Mouse (Mus musculus): ENCODE measurements around the gene Rab3il1.

Gene Rab3il1

DNA sequence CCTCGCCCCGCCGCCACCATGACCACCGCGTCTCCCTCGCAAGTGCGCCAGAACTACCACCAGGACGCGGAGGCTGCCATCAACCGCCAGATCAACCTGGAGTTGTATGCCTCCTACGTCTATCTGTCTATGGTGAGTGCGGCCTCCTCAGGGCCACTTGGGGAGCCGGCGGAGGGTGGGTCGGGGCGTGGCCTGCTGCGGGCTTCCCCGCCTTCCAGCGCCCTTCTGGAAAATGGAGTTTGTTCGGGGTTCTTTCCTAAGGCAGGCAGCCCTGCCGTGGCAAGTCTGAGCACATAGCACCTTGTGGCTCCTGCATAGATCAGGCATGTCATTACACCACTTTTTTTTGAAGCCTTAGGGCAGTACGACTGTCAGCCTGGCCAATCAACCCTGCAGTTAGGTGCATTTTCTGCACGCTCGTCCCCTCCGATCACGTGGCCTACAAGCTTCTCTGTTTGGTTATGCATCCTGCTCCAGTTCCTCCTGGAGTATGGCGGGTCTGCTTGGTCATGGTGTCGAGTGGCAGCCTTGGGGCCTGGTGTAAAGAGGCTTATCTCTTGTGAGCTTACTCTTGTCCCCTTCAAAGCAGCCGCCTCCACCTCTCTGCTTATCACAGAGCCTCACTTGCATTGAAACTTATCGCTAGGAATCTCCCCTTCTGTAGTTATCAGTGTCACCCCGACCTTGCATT is 18.5 kb upstream of the Rab3il1 start:
- DNase-seq: no peak

DNA sequence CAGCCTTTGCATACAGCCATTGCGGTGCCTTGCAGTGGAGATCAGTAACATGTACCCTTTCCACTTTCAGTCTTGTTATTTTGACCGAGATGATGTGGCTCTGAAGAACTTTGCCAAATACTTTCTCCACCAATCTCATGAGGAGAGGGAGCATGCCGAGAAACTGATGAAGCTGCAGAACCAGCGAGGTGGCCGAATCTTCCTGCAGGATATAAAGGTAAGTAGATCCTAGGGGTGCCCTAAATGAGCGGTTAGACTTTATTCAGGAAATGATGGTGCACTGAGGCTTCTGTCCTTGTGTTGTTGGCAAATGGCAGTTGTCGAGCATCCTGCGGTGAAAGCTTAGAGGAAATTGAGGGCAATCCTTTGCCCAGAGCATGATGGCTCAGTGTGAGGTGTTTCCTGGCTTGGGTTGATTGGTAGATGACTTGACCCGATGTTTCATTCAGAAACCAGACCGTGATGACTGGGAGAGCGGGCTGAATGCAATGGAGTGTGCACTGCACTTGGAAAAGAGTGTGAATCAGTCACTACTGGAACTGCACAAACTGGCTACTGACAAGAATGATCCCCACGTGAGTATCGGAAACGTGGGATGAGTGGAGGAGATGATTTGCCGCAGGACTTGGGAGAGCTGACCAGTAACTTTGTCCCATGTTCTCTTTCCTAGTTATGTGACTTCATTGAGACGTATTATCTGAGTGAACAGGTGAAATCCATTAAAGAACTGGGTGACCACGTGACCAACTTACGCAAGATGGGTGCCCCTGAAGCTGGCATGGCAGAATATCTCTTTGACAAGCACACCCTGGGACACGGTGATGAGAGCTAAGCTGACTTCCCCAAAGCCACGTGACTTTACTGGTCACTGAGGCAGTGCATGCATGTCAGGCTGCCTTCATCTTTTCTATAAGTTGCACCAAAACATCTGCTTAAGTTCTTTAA is 17.1 kb upstream of the Rab3il1 start:
- DNase-seq: no peak

DNA sequence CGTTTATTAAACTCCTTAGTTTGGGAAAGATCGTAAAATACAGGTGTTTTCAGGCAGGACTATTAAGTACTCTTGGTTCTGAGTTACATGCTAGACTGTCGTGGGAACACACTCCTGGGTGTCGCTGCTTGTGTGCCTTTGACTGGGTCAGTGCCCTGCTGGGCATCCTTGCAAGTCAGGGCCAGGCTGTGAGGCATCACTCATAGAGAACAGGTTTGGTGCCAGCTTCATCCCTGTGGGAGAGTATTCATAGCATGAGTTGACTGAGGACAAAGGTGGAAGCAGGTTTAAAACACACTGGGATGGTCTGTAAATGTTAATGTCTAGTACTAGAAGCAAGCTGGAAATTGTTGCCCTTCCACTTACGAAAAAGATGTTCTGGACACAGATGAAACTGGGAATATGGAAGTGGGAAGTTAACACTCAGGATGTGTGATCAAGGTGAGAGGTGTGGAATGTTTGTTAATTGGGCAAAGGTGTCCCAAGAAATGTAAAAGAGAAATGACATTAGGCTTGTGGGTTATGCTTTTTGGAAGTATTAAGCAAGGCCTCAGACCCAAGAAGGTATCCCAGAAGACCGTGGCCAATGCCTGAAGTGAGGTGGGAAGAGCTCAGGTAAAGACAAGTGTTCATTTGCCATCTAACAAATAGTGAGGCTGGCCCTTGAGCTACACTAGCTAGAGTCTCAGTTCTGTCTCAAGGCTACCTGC is 16.1 kb upstream of the Rab3il1 start:
- DNase-seq: no peak

DNA sequence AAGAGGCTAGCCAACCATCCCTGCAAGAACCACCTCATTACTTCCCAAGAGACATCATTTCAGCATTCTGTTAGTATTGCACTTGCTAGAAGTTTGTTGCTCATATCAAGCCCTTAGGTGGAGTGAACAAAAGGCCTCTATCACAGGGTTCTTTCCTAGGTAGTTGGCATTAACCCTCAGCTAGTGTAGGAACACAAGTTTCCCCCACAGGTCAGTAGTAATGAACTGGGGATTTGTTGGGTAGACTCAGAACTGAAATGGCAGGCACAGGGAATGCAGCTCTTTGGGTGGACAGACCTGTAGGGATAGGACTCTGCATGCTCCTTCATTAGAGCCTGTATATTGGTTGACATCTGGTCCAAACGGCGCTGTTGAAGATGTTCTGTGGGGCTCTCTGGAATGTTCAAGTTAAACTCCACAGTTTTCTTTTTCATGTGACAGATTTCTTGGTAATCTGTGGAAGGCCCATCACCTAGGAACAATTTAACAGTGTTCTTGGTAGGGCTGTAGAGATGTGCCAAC is 15.5 kb upstream of the Rab3il1 start:
- no peak for DNase-seq

DNA sequence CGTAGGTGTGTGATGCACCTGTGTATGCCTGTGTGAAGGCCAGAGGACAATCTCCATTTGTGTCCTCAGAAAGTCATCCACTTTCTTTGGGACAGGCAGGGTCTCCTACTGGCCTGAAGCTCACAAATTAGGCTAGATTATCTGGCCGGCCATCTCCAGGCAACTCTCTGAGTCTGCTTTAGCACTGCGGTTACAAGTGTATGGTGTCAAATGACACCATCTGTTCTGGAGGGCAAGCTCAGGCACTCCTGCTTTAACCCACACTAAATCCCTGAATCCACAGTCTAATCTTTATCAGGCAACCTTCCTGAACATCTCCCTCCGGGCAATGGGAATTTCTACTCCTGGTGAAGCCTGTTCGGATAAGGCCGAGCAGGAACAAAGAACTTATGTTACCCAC is 14.3 kb upstream of the Rab3il1 start:
- no peak for DNase-seq

DNA sequence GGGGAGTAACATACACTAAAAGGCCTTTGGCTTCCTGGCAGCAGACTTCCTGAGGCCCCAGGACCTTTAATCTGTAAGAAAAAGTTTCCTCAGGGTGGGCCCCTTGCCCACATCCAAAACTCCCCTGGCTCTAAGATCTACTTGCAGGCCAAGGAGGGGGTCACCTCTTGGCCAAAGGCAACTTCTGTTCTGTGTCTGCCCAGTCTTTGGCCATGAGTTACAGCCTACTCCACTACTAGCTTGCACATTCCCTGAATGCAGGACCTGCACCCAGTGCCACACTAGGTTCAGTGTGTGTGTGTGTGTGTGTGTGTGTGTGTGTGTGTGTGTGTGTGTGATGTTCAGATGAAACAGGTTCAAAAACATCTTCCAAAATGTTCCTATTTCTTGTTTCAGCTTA is 13.9 kb upstream of the Rab3il1 start:
- DNase-seq: no peak

DNA sequence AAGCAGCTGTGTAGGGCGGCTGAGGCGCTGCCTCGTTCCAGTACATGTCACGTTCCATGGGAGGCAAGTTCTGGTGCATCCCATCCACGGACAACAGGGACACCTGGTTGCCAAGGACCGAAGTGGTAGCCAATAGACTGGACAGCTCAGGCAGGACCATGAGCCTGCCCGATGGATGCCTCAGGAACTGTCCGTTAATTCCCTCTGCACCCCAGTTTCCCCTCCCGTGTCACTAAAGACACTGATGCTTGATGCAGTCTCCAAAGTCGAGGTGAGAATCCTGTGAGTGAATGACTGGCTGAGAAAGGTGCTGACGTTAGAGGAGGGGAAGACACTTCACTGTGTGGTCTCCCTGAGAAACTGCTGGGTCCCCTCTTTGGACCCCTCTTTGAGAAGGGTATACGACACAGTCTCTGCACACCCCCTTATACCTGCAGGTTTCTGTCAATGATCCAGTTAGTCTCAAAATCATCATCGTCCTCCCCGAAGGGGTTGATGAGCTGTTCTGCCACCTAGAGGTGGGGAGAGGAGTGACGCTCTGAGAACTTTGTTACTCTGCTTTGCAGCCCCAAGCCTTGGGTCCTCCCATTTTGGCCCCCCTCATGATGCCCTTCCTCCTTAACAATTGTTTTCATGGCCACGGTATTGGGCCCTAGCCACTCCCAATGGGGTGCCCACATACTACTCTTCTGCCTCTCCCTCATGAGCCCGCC is 12.1 kb upstream of the Rab3il1 start:
- DNase-seq: no peak

DNA sequence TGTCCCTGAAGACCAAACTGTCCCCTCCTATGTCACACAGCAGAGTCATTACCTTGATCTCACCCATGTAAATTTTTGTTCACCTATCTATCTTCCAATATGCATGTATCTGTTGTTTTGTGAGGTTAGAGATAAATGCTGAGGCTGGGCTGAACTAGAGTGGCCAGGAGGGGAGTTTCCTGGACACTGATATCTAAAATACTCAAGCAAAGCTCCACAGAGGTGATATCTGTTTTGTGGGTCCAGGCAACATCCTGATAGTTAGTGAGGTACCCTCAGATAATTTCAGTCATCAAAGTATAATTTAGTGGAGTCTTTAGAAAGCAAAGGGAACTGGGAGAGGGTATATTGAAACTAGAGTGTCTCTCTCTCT is 11.6 kb upstream of the Rab3il1 start:
- DNase-seq: no peak

DNA sequence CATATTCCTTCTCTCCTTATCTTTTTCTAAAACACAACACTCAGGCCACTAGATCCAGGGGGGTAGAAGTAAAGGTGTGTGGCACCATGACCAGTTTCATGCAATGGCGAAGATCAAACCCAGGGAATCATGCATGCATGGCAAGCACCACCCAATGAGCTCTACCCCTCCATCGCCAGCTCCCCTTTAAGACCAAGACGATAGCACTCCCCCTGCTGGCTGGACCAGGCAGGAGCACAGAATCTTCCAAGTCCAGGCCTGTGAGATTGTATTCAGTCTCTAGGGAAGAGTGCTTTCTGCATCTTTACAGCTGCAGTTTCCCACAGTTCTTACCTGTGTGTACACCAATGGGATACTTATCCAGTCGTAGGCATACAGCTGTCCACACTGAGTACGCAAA is 10.2 kb upstream of the Rab3il1 start:
- peak; percentile 47 for DNase-seq

DNA sequence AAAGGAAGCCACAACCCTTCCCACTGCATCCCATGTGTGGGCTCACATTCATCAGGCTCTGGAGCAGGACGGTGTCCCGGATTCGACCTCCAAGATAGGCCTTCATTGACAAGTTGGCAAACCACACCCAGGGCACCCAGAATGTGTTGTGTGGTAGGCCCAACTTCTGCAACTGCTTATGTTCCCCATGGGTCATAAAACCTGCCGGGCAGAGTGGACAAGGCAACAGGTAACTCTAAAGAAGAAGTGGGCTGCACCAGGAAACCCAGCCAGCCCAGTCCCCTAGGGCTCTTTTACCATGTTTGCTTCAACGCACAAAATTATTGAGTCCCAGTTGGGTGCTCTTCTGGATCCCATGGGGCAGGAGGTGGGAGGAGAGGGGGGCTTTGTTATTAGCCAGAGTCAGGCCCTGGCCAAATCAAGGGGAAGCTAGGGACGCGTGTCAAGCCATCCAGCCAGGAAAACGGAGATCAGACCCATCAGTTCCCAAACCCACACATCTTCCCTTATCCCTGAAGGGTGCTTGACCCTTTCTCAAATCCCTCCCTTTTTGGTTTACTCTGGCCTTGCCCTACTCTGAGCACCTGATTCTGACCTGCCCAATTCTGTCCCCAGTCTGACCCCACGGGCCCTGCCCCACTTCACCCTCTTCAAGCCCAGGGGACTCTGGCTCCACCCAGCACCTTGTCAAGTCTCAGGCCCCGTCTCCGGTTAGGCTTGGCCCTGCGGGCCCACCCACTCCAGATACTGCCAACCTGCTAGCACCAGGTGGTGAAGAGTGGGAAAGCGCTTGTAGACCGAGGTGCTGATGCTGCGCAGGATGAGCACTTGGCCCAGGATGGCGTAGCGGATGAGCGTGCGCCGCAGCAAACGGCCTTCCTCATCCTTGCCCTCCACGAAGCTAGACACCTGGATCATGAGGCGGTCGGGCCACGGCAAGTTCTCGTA is 9.2 kb upstream of the Rab3il1 start:
- peak; percentile 44 for DNase-seq

DNA sequence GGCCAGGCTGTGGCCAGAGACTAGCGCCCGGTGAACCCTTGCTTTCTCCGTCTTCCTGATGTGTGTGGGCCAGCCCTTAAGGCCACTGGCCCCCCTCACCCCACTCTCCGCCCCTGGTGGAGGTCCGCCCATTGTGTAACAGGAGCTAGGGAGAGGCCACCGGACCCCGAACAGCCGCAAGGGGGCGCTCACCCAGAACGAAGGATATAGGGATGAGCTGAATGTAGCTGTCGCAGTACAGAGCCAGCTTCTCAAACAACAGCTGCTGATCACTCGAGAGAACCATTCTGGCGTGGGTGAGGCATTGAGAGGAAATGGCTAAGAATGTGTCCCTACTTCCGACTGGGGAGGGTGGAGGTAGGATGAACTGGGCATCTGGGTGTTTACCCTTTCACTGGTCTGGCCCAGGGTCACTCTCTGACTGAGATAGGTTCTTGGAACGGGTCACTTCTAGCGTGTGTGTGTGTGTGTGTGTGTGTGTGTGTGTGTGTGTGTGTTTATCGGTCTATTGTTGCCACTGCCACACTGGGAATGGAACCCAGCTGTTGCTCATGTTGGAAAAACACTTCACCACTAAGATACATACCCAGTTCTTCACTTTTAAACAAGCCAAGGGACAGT is 8.3 kb upstream of the Rab3il1 start:
- peak; percentile 79 for DNase-seq

DNA sequence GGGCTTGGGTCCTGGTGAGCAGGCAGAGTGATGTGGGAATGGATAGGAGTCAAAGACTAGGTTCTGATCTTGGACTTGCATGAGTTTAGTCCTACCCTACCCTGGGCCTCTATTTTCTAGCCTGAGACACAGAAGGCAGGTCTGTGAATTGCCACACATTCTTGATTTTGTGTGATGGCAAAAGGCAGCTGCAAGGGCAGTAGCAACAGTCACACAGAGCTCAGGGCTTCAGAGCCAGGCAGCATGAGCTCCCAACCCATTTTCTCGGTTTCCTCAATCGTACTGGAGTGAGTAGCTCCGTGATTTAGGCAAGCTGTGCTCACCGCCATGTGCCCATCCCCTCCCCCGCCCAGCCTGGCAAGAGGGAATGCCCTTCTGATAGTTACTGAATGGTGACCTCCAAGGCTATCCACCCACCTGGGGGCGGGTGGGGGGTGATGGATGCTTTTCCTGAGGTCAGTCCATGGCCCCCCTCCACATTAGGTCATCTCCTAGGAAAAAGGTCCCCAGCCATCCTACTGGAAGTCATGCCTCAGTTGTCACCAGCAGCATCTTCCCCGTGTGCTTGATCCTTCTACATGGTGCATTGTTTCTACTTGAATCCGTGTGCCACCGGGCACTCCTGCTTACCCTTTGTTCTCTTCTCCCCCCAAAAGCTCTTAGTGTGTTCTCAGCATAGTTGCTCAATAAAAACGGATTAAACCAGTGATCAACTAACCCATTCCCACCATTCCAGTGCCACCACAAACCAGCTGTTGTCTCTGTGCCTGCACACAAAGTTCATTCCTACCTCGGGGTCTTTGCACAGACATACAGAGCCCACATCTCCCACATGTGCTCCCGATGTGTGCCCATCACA is 4.0 kb upstream of the Rab3il1 start:
- DNase-seq: no peak

DNA sequence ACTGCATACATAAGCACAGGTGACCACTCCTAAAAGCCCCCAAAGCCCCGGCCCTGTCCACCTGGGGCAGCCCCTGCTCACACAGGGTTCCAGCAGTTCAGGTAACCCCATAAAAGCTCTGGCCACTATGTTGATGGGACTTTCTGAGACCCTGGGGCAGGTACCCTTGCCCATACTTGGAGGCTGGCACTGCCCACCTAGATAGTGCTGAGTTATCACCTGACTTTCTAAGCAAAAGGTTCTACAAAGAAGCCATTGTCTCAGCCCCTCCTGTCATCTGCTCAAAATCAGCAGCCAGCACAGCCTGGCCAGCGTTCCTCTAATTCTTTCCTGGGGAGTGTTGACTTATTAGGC is 3.4 kb upstream of the Rab3il1 start:
- no peak for DNase-seq

DNA sequence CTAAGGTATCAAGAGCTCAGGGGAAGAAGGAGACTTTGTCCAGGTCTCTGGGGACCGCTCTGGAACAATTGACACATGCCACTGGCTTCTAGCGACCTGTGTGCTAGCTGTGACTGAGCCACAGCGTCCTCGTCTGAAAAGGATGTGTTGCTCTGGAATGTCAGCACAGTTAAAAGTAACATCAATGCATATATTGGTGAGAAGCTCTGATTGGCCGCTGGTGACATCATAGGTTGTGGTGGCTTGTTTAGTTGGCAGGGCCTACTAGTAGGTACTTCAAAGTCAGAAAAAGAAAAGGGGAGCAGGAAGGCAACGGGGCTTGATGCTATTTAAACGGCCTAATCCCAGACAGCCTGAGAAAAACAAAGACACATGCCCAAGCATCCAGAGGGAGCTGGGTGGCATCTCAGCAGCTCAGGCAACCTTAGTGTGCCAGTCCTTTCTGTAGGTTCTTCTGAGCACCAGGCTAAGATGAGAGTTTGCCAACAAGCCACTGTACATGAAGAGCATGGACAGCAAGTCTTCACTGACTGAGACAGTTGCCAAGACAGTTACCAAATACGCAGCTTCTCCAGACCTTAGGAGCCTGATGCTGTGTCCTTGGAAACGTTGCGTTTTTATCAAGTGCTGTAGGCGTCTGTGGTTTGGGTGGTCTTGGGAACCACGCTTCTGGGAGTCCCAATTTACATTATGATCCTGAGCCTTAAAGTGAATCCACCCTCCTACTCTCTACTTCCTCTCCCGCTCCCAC is 2.6 kb upstream of the Rab3il1 start:
- DNase-seq: no peak

DNA sequence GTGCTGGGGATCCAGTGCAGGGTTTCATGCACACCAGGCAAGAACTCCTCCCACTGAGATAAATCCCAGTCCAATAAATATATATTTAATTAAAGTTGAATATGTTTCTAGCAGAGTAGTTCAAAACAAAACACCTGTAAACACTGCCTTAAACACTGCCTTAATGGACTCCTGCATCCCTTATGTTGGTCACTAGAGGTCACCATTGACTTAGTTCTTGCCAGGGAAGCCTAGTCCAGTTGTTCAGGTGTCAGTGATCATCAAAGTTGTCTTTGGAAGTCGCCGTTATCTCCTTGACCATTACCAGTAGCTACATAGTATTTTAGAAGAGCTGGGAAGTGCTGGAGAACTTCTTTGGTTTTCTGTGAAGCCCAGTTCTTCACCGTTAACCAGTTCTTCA is 1.1 kb upstream of the Rab3il1 start:
- DNase-seq: no peak

DNA sequence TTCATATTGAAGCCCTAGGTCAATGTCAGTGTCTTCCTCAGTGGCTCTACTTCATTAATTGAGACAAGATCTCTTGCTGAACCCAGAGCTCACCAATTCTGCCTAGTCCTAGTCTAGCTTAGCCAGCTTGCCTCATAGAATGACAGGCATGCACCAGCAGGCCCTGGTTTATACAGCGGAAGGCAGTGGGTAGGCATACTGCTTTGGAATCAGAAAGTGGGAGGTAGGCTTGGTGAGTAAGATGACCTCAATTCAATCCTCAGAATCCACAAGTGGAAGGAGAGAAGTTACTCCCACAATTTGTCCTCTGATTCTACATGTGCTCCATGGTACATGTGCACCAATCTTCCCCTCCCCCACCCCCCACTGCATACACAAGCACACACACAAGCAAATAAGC is 2.2 kb downstream of the Rab3il1 start:
- no peak for DNase-seq

DNA sequence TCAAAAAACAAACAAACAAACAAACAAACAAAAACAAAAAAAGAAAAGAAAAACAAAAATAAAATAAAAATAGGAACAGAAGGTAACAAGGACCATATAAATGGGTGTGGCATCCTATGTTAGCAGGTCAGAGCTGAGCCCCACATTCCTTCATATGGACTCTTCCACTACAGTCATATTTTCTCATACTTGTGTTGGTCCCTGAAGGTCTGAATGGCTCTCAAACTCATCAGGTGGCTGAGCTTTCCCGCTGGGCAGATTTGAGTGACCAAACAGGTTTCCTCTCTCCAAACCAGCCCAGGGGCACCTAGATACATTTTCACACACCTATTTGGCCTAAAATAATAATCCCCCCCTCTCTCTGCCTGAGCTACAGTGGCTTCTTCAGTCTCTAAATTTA is 9.9 kb downstream of the Rab3il1 start:
- DNase-seq: no peak

DNA sequence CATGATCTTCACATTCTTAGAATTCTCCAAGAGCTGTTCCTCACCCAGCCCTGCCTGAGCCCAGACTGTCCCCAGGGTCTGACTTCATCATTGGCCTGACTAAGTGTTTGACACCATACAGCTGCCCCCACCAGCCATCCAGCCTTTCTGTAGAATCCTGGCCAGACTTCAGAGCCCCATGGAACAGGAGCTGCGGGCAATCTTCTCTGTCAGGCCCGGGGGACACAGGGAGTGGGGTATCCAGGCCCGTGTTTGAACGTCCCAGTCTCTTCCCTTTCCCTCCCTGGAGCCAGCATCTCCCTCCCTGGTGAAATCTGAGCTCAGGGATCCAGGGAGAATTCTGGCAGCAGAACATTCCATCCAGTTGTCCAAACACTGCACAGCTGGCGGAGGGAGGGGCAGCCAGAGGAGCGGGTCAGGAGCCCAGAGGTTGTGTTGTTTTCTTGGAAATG is 11.4 kb downstream of the Rab3il1 start:
- no peak for DNase-seq

DNA sequence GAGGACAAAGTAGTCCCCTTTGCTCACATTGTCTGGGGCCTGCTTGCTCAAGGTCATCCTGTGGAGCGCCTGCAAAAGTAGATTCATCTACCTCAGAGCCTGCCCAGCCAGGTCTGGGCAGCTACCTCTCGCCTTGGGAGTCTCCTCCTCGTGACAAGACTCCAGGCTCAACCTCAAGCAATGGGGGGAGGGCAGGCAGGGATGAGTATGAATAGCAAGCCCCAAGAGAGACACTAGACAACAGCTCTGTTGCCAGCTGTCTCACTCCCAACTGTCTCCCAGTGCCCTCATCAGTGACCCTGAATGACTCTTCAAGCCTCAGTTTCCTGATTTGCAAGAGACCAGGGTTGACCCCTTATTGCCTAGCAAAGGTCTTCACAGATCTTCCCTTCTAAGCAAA is 11.9 kb downstream of the Rab3il1 start:
- DNase-seq: no peak

Data from cerebellum, adult 11-12 months (tissue).